Mouse (Mus musculus) MEL (cell line): ENCODE measurements around the gene Szt2.
A peak's percentile ranks its signal among the peaks of the same experiment; 100 is the strongest.

Experiments
- CTCF ChIP-seq, 3 experiments: IDR thresholded peaks in 2 of 3; conservative IDR thresholded peaks in 1 of 3; 2 replicates each; pipeline ENCODE4 v1.5.1; 2011 to 2012; ENCODE audit warnings: low read length in 3 of 3, low read depth in 2 of 3, mild to moderate bottlenecking in 2 of 3, improper control_type of control experiment in 1 of 3, inconsistent platforms in 1 of 3, mixed read lengths in 1 of 3, moderate library complexity in 1 of 3; ENCODE audit not compliant: control insufficient read depth in 1 of 3, insufficient read depth in 1 of 3, poor library complexity in 1 of 3, severe bottlenecking in 1 of 3
- EP300 ChIP-seq, 2 experiments: IDR thresholded peaks; 2 replicates each; pipeline ENCODE4 v1.6.1; 2011; ENCODE audit warnings: improper control_type of control experiment in 2 of 2, low read length in 2 of 2, low read depth in 1 of 2, mild to moderate bottlenecking in 1 of 2
- MXI1 ChIP-seq: IDR thresholded peaks from 2 replicates; pipeline ENCODE4 v1.6.1; 2011; ENCODE audit warnings: mild to moderate bottlenecking, low read depth, low read length, improper control_type of control experiment
- POLR2A ChIP-seq, 2 experiments: IDR thresholded peaks; 2 replicates each; pipeline ENCODE4 v1.6.1; 2011 to 2012; ENCODE audit warnings: low read length in 2 of 2, mild to moderate bottlenecking in 2 of 2, control low read depth in 1 of 2, improper control_type of control experiment in 1 of 2, low read depth in 1 of 2, moderate library complexity in 1 of 2; ENCODE audit not compliant: control insufficient read depth in 1 of 2, insufficient read depth in 1 of 2, poor library complexity in 1 of 2
- POLR2AphosphoS5 ChIP-seq: IDR thresholded peaks from 2 replicates; pipeline ENCODE4 v1.6.1; 2012; ENCODE audit warnings: low read depth, borderline replicate concordance, mild to moderate bottlenecking, inconsistent platforms, low read length, moderate library complexity, mixed read lengths

DNA sequence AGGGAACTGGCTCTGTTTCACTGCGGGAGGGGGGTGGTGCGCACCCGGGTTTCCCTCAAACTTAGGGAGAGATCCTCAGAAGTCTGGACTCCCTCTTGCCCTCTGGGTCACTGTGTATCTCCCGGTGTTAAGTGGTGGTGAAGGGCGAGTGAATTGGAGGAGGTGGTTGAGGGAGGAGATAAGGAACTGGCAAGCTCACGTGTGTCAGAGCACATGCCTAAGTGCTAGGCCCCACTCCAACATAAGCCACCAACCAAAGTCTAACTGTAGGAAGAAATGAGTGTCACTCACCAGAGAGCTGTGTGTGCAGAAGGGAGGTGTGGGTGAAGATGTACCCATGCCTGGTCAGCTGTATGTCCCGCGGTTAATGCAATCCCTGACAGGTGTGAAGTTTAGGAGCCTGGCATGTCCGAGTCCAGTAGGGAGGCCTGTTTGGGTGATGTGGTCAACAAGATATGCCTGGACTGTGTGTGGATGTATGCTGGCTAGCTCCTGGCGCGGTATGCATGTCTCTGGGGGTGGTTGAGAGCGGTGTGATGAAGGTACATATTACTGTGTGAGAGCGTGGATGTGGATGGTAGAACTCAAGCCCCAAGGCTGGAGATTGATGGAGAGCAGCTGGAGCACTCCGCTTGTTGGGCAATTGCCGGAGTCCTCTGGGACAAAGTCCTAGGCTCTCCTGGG is 19.6 kb upstream of the Szt2 start:
- TF ChIP-seq CTCF (IDR thresholded peaks at IDR 0.05 in 2 of 3, conservative IDR thresholded peaks at IDR 0.05 in 1 of 3; ENCODE audit: control insufficient read depth in 1 of 3, insufficient read depth in 1 of 3, low read depth in 2 of 3, low read length in 3 of 3, poor library complexity in 1 of 3, severe bottlenecking in 1 of 3) (no peak), MXI1 (peak; percentile 99), POLR2A (IDR thresholded peaks at IDR 0.05; ENCODE audit: control insufficient read depth in 1 of 2, insufficient read depth in 1 of 2, low read depth in 1 of 2, low read length in 2 of 2, poor library complexity in 1 of 2) (peak; percentile 20 to 71; a peak in 2 of 4 replicates), EP300 (IDR thresholded peaks at IDR 0.05; ENCODE audit: low read depth in 1 of 2, low read length in 2 of 2) (peak in 1 of 2 experiments; percentile 51; a peak in 2 of 4 replicates), POLR2AphosphoS5 (no peak; the same call in 1 of the 2 replicates)
